Mouse (Mus musculus): ENCODE measurements at regions not wholly inside any gene's neighbourhood (a gene's known extent, or its start where the extent isn't known, plus 50 kb on each side); places are given as distances from the start of the nearest gene placed in this dataset.

GRCm38 (mm10) chr3:41366264-41366663, 189.3 kb upstream of the Jade1 start:
- H3K79me2 ChIP-seq (ENCODE audit: control insufficient read depth, insufficient read depth): no peaks in the 10 kb centered on the region
- H3ac ChIP-seq (ENCODE audit: control insufficient read depth, insufficient read length, low read depth): no peak overlapping the region
- no peaks in the 10 kb centered on the region for H3K79me3 ChIP-seq (ENCODE audit: low read depth)
- TF ChIP-seq MYOD1 (IDR thresholded peaks at IDR 0.05; ENCODE audit: control insufficient read depth, insufficient read length, low read depth): peak; percentile 36
- TF ChIP-seq CEBPB (IDR thresholded peaks at IDR 0.05; ENCODE audit: low read depth): no peak
- H3K4me3 ChIP-seq (ENCODE audit: insufficient read depth, poor library complexity, severe bottlenecking): no peak overlapping the region
- H3K27me3 ChIP-seq (ENCODE audit: control insufficient read depth, insufficient read depth, insufficient read length): no peaks in the 10 kb centered on the region
- H3K36me3 ChIP-seq (ENCODE audit: control insufficient read depth, insufficient read depth): no peaks in the 10 kb centered on the region

GRCm38 (mm10) chr3:41365145-41365830, 190.2 kb upstream of the Jade1 start:
- Histone ChIP-seq H3K79me2 (ENCODE audit: control insufficient read depth, insufficient read depth) (no peaks in the 10 kb centered on the region), H3K79me3 (ENCODE audit: low read depth) (no peaks in the 10 kb centered on the region), H3K4me3 (ENCODE audit: insufficient read depth, poor library complexity, severe bottlenecking) (no peak overlapping the region), H3K27me3 (ENCODE audit: control insufficient read depth, insufficient read depth, insufficient read length) (no peaks in the 10 kb centered on the region), H3K36me3 (ENCODE audit: control insufficient read depth, insufficient read depth) (no peaks in the 10 kb centered on the region), H3ac (ENCODE audit: control insufficient read depth, insufficient read length, low read depth) (no peak overlapping the region)
- TF ChIP-seq MAX (IDR thresholded peaks at IDR 0.05) (no peak), CEBPB (IDR thresholded peaks at IDR 0.05; ENCODE audit: low read depth) (no peak), MYOG (IDR thresholded peaks at IDR 0.05; ENCODE audit: control insufficient read depth, extremely low read depth, insufficient read length) (no peak), USF1 (IDR thresholded peaks at IDR 0.05; ENCODE audit: low read depth) (no peak), FOSL1 (IDR thresholded peaks at IDR 0.05; ENCODE audit: insufficient read depth, low read length, poor library complexity, severe bottlenecking) (no peak), CTCF (IDR thresholded peaks at IDR 0.05; ENCODE audit: control insufficient read depth, insufficient read depth, insufficient read length) (no peak), MYOD1 (IDR thresholded peaks at IDR 0.05; ENCODE audit: control insufficient read depth, insufficient read length, low read depth) (no peak)

- H3K27me3 ChIP-seq (ENCODE audit: control insufficient read depth, insufficient read depth, insufficient read length): no peaks in the 10 kb centered on the region
- H3K79me3 ChIP-seq (ENCODE audit: low read depth): no peaks in the 10 kb centered on the region
- no peaks in the 10 kb centered on the region for H3K36me3 ChIP-seq (ENCODE audit: control insufficient read depth, insufficient read depth)
- H3ac ChIP-seq (ENCODE audit: control insufficient read depth, insufficient read length, low read depth): no peak overlapping the region
- H3K79me2 ChIP-seq (ENCODE audit: control insufficient read depth, insufficient read depth): no peaks in the 10 kb centered on the region
- TF ChIP-seq CEBPB (IDR thresholded peaks at IDR 0.05; ENCODE audit: low read depth): no peak
- TF ChIP-seq MAX (IDR thresholded peaks at IDR 0.05): no peak
- TF ChIP-seq USF1 (IDR thresholded peaks at IDR 0.05; ENCODE audit: low read depth): no peak
- no peak overlapping the region for H3K4me3 ChIP-seq (ENCODE audit: insufficient read depth, poor library complexity, severe bottlenecking)
Observed at GRCm38 (mm10) chr3:41363947-41364346, 191.6 kb upstream of the Jade1 start.

- Histone ChIP-seq H3ac (ENCODE audit: control insufficient read depth, insufficient read length, low read depth) (no peak overlapping the region), H3K27me3 (ENCODE audit: control insufficient read depth, insufficient read depth, insufficient read length) (no peaks in the 10 kb centered on the region), H3K36me3 (ENCODE audit: control insufficient read depth, insufficient read depth) (no peaks in the 10 kb centered on the region), H3K79me3 (ENCODE audit: low read depth) (no peaks in the 10 kb centered on the region), H3K4me3 (ENCODE audit: insufficient read depth, poor library complexity, severe bottlenecking) (no peak overlapping the region), H3K79me2 (ENCODE audit: control insufficient read depth, insufficient read depth) (no peaks in the 10 kb centered on the region)
- TF ChIP-seq MAX (IDR thresholded peaks at IDR 0.05): no peak
Observed at GRCm38 (mm10) chr3:41360231-41360630, 195.3 kb upstream of the Jade1 start.

- H3K79me3 ChIP-seq (ENCODE audit: low read depth): no peaks in the 10 kb centered on the region
- H3K79me2 ChIP-seq (ENCODE audit: control insufficient read depth, insufficient read depth): no peaks in the 10 kb centered on the region
- no peaks in the 10 kb centered on the region for H3K36me3 ChIP-seq (ENCODE audit: control insufficient read depth, insufficient read depth)
- H3K4me3 ChIP-seq (ENCODE audit: insufficient read depth, poor library complexity, severe bottlenecking): no peak overlapping the region
- H3K27me3 ChIP-seq (ENCODE audit: control insufficient read depth, insufficient read depth, insufficient read length): no peaks in the 10 kb centered on the region
- no peak for TF ChIP-seq USF1 (IDR thresholded peaks at IDR 0.05; ENCODE audit: low read depth)
- no peak for TF ChIP-seq MAX (IDR thresholded peaks at IDR 0.05)
- TF ChIP-seq CEBPB (IDR thresholded peaks at IDR 0.05; ENCODE audit: low read depth): no peak
- no peak for TF ChIP-seq MYOD1 (IDR thresholded peaks at IDR 0.05; ENCODE audit: control insufficient read depth, insufficient read length, low read depth)
- TF ChIP-seq MYOG (IDR thresholded peaks at IDR 0.05; ENCODE audit: control insufficient read depth, extremely low read depth, insufficient read length): no peak
- TF ChIP-seq CTCF (IDR thresholded peaks at IDR 0.05; ENCODE audit: control insufficient read depth, insufficient read depth, insufficient read length): no peak
- TF ChIP-seq FOSL1 (IDR thresholded peaks at IDR 0.05; ENCODE audit: insufficient read depth, low read length, poor library complexity, severe bottlenecking): no peak
- no peak overlapping the region for H3ac ChIP-seq (ENCODE audit: control insufficient read depth, insufficient read length, low read depth)
Observed at GRCm38 (mm10) chr3:41359458-41359857, 196.1 kb upstream of the Jade1 start.

GRCm38 (mm10) chr3:41353021-41353420, 202.5 kb upstream of the Jade1 start:
- H3K4me3 ChIP-seq (ENCODE audit: insufficient read depth, poor library complexity, severe bottlenecking): no peak overlapping the region
- H3K36me3 ChIP-seq (ENCODE audit: control insufficient read depth, insufficient read depth): no peaks in the 10 kb centered on the region
- H3ac ChIP-seq (ENCODE audit: control insufficient read depth, insufficient read length, low read depth): no peak overlapping the region
- no peaks in the 10 kb centered on the region for H3K79me2 ChIP-seq (ENCODE audit: control insufficient read depth, insufficient read depth)
- TF ChIP-seq USF1 (IDR thresholded peaks at IDR 0.05; ENCODE audit: low read depth) (no peak), FOSL1 (IDR thresholded peaks at IDR 0.05; ENCODE audit: insufficient read depth, low read length, poor library complexity, severe bottlenecking) (no peak), MYOD1 (IDR thresholded peaks at IDR 0.05; ENCODE audit: control insufficient read depth, insufficient read length, low read depth) (no peak), MYOG (IDR thresholded peaks at IDR 0.05; ENCODE audit: control insufficient read depth, extremely low read depth, insufficient read length) (no peak), CTCF (IDR thresholded peaks at IDR 0.05; ENCODE audit: control insufficient read depth, insufficient read depth, insufficient read length) (no peak), CEBPB (IDR thresholded peaks at IDR 0.05; ENCODE audit: low read depth) (no peak), MAX (IDR thresholded peaks at IDR 0.05) (no peak)
- no peaks in the 10 kb centered on the region for H3K27me3 ChIP-seq (ENCODE audit: control insufficient read depth, insufficient read depth, insufficient read length)
- no peaks in the 10 kb centered on the region for H3K79me3 ChIP-seq (ENCODE audit: low read depth)

Data from C2C12 (cell line).